Mouse (Mus musculus) testis, postnatal 10 days (tissue): ENCODE measurements around the gene Fcgrt.
"Not testable (repeated sequence)": the region's sequence is repeated elsewhere in the genome, so short reads cannot be mapped to it uniquely, and the experiment has no call there.

Experiments
- DNase-seq: peaks from one replicate; pipeline ENCODE4 v3.0.0; 2021; ENCODE audit warnings: low spot score

The Fcgrt gene

DNA sequence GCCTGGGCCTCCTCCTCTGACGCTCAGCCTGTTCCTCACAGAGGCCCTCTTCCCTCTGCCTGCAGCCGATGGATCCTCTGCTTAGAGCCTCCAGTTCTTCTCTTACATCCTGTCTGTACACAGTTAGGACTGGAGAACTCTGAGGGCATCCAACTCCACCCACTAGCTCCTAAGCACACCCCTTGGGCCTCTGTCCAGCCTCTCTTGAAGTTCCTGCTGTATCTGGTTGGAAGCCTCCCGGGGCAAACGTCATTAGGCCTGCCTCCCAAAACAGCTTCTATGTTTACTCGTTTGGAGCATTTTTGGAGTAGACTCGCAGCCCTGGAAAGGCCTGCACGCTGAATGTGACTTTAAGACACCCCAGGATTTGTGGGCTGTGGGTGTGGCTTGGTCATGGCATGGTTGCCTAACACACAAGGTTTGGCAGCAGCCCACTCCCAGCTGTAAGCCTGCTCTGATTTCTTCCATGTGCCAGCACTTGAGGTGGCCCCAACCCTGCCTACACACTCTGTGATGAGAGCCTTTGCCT is at the start of gene Fcgrt:
Gene Fcgrt (minus strand): TSS at position 200 of the 529 bp plus-strand sequence.
- DNase-seq, result peak; percentile 87

DNA sequence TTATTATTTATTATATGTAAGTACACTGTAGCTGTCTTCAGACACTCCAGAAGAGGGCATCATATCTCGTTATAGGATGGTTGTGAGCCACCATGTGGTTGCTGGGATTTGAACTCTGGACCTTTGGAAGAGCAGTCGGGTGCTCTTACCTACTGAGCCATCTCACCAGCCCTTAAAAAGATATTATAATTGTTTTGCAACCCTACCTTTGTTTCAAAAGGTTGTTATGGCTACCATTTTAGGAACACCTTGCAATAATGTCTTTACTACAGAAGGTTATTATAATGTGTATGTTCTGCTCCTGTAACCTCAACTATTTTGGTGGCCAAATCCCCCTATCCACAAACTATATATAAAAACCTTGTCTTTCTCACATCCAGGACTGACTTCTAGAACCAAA is 49.4 kb upstream of the Fcgrt start:
- not testable (repeated sequence) for DNase-seq

DNA sequence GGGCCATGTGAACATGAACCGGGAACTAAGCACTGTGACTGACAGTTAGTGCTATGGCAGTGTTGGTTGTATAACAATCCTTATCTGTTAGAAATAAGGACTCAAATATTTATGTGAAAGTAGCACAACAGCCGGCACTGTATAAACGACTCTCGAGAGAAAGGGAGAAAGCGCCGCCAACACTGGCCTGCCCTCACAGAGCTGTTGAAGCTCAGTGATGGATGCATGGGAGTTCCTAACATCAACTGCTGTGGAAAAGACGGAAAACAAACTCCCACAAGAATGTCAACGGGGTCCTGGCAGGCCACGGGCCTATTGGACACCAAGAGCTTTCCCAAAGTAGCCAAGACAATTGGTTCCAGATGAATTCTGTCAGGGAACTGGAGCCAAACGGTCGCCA is 47.7 kb upstream of the Fcgrt start:
- DNase-seq, result no peak

DNA sequence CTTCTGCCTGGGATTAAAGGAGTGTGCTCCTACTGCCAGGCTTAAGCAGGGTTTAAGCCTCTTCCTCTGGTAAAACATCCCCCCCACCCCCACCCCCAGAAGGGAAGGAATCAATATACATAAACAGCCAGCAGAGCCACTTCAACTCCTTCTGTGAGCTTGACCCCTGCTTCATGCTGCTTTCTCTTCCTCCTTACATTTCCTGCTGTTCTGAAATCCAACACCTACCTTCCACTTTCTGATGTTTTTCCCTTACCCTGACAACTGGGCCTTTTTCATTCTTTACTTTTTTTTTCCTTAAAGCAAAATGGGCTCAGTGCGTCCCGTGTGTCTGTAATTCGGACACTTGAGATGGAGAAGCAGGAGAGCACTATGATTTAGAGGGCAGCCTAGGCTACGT is 46.7 kb upstream of the Fcgrt start:
- DNase-seq, result no peak

DNA sequence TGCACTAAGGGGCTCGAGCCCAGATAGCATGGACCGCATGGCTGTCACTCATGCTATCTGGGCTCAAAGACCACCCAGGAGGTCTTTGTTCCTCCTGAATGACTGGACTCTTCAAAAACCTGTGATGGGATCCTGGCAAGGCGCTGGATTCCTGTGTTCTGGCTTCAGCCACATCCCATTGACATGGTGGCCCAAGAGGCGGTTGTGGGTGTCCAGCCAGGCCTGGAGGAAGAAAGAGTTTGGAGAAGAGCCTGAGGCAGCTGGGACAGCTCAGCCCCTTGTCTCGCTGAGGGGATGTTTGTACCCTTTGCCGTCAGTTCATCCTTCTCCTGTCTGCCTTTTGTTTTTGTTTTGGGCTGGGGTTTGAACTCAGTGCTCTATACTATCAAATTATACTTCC is 45.9 kb upstream of the Fcgrt start:
- no peak for DNase-seq

DNA sequence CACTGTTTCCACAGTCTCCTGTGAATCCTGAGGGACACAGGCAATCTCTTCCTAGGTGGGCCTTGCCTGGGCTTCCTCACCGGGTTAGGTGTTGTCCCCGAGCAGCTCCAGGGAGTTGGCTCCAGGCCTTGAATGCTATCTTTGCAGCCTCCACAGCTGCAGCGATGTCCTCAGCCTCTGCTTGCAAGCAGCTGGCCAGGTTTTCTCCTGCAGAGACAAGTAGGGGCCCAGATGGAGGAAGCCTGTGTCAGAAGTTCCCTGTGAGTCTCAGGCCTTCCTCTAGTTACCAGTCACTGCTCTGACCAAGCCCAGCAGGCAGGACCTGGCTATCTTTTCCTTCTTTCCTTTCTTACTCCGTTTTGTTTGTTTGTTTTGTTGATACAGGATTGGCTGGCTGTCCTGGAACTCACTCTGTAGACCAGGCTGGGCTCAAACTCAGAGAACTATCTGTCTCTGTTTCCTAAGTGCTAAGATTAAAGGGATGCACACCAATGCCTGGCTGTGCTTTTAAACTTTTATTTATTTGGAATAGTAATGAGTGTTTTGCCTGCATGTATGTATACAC is 45.0 kb upstream of the Fcgrt start:
- no peak for DNase-seq

DNA sequence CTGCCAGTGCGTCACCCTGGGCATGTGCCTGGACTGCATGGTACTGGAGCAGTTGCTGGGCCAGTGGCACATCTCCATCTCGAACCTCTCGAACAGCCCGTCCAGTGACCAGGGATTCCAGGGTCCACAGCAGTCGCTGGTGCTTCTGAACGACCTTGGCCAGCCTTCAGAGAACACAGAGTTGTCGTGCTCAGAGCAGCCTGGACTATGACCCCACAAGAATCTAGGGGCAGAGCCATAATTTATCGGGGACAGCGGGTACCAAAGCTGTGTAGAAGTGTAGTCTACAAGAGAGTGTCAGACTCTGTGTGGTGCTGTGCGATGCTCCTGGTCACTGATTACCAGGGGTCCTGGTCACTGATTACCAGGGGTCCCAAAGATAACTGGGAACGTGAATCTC is 44.2 kb upstream of the Fcgrt start:
- DNase-seq, result no peak

DNA sequence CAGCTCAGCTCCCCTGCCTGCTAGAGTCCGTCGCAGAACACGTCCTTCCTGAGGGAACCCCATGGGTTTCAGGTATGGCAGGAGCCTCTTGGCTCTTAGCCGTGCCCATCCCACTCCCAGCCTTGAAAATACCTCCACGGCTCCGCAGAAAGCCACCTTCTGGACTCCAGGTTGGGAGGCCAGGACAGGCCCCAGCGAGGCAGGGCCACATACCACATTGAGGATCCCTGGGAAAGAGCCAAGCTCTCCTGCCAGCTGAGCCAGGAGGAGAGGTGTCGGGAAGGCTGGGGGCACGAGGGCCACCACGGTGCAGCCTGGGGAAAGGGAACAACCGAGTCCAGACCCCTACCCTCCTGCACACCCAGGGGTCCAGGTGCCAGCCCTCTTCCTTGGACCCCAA is 43.6 kb upstream of the Fcgrt start:
- no peak for DNase-seq

DNA sequence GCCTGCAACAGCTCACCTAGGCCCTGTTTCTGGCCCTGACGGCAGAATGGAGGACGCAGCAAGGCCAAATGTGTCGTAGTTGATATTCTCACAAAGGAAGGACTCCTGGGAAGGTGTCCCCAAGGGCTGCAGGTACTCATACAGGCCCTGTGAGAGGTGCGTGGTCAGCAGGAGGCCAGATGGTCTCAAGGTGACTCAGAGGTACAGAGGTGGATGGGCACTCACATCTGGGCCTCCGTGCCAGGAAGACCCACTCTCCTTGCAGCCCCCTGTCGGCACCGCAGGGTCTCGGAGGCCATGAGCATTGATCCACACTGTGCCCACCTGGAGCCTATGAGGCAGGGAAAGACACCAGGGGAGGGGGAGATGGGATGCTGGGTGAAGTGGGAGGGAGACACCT is 41.8 kb upstream of the Fcgrt start:
- no peak for DNase-seq

DNA sequence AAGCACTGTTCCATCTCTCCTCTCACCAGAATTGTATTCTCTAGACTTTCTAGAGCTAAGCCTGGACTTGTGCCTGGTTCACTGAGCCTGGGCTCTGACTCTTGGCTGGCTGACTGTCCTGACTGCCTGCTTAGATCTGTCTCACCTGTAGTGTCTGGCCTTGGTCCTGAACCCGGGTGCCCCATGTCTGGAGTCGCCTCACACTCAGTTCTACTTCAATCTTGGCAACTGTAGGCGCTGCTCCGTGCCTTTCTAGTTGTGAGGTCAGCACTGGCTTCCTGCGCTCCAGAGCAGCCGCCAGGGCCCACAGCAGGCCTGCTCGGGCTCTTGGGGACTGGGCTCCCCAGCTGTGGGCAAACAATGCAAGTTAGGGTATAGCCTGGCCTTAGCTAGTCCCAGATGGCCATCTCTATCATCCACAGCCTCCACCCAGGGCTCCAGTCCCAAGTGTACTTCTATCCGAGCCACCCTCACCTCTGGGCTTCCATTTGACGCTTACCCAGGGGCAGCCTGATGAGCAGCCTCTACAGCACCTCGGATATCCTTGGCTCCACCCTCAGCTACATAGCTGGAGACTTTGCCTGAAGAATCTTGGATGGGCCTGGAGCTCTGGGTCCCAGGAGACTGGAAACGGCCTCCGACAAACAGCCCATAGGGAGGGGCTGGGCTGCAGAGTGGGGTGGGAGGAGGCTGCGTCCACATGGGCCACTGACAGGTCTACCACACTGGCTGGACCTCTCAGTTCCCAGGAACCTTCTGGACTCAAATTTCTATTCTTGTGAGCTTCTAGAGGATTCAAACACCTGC is 40.9 kb upstream of the Fcgrt start:
- no peak for DNase-seq

DNA sequence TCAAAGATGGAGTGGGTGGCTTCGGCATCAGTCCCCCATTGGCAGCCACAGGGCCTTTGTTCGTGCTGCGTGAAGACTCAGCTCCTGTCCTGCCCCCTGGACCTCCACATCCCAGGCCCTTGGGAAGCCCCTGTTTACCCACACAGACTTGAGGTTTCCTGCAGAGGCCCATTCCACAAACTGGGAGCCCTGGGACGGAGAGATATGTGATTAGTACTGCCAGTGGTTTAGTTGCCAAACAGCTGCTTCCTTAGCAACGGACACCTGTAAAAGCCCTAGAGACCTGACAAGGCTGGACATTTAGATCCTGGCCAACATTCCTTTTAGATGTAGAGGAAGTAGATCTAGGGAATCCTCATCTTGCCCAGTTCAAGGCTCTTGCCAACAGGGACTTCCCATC is 38.3 kb upstream of the Fcgrt start:
- DNase-seq, result no peak

DNA sequence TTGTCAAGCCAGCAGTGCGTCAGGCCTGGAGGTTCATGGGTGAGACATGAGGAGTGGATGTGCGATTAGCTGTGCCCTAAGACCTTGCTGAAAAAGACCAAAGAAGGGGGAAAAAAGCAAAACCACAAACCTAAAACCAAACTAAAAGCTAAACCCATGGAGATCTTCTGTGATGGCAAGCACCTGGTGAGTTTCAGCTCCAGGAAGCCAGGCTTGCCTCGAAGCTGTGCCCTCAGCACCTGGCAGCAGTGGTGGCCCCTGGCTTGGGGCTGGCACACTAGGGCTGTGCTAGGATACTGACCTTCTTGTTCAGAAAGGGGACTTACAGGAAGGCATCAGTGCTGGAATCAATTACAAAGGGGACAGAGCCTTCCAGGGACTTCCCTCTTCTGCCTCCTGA is 37.7 kb upstream of the Fcgrt start:
- DNase-seq, result no peak

DNA sequence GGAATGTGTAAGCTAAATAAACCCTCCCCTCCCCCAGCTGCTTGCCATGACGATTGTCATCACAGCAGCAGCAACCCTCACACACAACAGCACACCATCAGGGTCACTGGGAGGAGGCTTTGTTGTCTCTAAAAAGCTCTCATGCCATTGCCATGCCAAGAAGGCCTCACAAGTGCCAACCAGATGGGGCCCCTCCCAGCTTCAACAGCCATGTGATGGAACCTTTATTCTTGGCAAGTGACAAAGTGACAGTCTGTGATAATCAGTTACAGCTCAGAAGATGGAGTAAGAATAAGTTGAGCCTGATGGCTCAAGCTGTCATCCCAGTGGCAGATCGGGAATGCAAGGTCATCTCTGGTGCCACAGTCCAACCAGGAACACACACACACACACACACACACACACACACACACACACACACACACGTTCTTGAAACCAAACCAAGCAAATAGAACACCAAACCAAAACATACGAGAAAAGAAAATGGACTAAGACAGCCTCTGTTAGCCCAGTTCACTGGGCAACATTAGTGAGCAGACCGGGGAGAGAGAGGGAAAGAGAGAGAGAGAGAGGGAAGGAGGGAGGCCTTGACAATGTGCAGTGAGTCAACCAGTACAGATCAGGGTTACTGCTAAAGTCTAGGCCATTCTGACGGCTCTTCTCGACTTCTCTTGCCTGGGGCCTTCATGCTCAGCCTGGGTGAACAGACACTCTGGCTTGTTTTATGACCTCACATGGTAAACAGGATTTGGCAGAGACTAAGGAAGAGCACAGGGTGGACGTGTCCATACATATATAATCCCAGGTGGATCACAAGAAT is 36.5 kb upstream of the Fcgrt start:
- no peak for DNase-seq

DNA sequence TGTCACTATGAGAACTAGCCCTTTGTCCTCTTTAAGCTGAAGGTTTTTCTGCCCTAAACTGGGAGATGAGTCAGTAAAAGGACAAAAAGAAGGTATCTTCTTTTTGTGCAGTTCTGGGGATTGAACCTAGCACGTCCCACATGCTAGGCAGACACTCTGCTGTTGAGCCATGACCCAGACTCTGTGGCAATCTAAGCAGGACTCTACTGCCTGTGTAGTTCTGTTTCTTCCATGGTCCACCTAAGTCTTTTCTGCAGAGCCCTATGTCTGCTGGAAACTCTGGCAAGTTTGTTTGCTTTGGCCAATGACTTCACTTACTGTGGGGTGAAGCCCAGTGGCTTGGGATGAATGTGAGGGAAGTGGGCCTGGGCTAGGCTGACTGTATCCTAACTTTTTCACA is 34.8 kb upstream of the Fcgrt start:
- no peak for DNase-seq

DNA sequence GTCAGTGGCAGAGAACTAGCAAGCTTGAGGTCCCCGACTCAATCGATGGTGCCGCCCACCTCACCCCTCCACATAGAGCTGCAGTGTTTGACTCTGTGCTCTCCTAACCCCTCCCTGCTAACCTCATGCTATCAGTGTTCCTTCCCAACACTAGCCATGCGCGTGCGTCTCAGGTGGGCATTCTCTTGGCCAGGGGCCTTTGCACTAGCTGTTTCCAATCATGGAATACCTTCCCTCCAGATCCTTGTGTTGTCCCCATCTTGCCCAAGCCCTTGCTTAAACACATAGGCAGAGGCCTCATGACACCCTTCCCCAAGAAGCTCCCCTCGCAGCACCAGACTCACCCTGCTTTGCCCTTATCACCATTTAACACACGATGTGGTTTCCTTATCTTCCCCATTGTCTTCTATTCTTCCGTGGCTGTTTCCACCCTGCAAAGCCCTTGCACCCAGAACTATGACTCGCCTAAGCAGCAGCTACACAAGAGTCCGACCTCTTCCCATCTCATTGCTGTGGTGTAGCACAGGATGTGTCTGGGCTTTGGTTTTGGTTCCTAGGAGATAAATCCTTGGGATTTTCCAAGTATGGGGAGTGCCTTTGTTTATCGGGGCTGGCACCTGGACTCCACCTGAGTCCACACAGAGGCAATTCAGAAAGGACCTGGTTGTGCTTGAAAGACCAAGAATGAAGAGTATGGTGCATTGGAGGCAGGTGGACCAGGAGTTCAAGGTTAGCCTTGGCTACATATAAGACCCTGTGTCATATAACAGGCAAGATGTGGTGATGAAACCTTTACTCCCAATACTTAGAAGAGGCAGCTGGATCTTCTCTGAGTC is 33.7 kb upstream of the Fcgrt start:
- no peak for DNase-seq

DNA sequence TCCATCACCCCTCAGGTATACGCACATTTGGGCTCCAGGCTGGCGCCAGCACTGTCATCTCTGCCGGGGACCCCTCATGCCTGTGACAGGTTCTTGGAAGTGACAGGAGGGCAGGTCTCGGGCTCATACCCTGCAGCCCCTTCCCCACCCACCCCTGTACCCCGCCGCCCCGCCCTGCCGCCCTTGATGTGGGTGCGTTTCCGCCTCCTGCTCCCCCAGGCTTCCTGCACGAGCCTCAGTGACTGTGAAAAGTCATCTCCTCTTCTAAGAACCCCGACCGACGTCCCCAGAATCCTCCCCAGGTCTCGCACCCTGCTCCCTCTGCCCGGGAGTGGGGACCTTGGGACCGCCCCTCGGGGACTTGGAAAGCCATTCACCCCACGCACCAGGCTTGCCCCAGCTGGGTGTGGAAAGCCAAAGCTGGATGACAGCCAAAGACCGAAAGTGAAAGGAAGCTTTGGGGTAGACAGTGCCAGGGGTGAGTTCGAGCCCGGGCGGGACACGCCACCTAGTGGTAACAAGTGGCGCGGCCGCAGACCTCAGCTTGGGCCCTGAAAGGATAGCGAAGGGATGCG is 32.4 kb upstream of the Fcgrt start, which contains the start of the genes Gm45713 and Flt3l:
Gene Gm45713 (minus strand): TSS at position 239 of the 575 bp plus-strand sequence.
Gene Flt3l (minus strand): TSS at position 440 of the 575 bp plus-strand sequence.
- peak; percentile 94 for DNase-seq

DNA sequence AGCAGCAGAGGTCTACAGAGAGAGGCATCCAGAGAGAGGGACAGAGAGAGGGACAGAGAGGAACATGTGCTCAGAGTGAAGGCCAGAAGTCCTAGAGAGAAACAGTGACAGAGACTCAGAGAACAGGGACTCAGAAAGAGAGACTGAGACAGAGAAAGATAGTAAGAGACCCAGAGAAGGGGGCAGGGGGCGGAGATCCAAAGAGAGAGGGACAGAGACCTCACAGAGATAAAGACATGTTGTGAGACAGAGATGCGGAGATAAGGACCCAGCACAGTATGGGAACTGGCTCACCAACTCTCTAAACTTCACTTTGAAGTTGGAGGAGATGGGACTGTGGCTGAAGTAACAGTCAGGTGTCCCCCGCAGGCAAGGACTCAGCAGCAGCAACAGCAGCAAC is 31.7 kb upstream of the Fcgrt start:
- no peak for DNase-seq

DNA sequence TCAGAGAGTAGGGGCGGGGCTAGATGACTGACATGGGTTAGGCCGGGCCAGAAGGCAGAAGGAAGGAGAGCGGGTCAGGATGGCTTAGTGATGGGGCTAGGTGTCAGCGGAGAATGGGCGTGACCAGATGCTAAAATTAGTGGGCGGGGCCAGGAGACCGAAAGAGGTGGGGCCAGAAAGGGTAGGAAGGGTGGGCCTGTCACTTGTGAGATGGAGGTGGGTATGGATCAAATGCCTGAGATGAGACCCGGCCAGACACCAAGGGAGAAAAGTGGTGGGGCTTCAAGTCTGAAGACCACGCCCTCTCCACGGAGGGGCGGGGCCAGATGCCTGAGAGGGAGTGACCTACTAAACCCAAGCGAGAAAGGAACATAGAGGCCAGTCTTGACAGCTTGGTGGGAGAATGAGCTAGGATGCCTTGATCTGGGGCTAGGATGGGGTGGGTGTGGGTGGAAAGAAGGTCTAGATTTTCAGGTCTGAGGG is 30.9 kb upstream of the Fcgrt start:
- peak; percentile 82 for DNase-seq

DNA sequence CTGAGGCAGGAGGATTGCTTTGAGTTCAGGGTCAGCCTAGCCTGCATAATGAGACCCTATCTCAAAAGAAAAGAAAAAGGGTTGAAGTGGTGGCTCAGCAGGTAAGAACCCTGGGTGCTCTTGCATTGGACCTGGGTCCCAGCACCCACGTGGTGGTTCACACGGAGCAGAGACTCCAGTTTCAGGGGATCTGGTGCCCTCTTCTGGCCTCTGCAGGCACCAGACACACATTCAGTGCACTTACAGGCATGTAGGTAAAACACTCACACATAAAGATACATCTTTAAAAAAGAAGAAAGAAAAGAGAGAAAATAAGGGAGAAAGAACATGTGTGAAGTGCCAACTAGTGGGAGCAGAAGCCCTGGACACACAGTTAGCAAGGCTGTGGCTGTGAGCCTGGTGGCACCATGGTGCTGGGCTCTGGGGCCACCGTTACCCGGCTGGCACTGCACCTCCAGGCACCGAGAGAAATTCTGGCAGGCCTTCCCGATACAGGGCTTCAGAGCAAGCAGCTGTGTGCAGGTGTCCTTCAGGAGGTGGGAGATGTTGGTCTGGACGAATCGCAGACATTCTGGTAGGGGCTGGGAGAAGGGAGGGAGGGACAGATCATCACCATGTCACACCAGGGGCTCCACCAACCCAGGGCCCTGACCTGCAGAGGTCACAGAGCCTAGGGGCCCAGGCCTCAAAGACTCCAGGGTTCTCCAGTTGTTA is 30.0 kb upstream of the Fcgrt start:
- DNase-seq, result no peak

DNA sequence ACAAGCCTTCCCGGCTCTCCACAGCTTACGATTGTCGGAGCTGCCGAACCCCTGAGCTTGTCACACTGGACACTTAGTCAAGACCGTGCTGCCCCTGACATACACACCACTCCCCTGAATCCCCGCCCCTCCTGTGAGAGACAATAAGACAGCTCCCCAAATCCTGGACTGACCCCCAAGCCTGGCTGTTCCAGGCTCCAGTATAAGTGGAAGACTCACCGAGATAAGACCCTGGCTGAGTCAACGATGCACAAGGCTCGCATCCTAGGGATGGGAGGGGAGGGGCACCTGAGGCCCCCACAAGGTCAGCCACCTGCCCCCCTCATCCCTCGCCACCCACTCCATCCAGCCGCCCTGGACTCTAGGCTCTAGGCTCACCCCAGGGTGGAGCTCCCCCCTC is 28.2 kb upstream of the Fcgrt start:
- peak; percentile 43 for DNase-seq
